Mouse (Mus musculus): ENCODE measurements at regions not wholly inside any gene's neighbourhood (a gene's known extent, or its start where the extent isn't known, plus 50 kb on each side); places are given as distances from the start of the nearest gene placed in this dataset.

GRCm38 (mm10) chr12:42147971-42148370 lies 661.7 kb upstream of the Lrrn3 start:
- no peak for ATAC-seq
- WGBS, result 88% methylated on average over 4 of the region's 4 CpGs
- no peak overlapping the region for H3K9ac ChIP-seq (ENCODE audit: low read length)
- DNase-seq (ENCODE audit: low spot score), result peak; percentile 8
- no peaks in the 10 kb centered on the region for H3K36me3 ChIP-seq (ENCODE audit: control insufficient read depth, insufficient read depth, low read length)
- H3K4me1 ChIP-seq (ENCODE audit: control insufficient read depth, insufficient read depth, low read length), result no peaks in the 10 kb centered on the region
- H3K9me3 ChIP-seq (replicated peaks; ENCODE audit: control insufficient read depth, low read length), result no peaks in the 10 kb centered on the region
- no peak overlapping the region for H3K27ac ChIP-seq (ENCODE audit: low read depth, low read length)
- no peaks in the 10 kb centered on the region for H3K27me3 ChIP-seq (replicated peaks; ENCODE audit: control insufficient read depth, insufficient read depth, low read length)
- H3K4me3 ChIP-seq (ENCODE audit: low read depth, low read length), result no peak overlapping the region
- no peak overlapping the region for H3K4me2 ChIP-seq (ENCODE audit: low read length)

- no peaks in the 10 kb centered on the region for H3K27me3 ChIP-seq (replicated peaks; ENCODE audit: control insufficient read depth, insufficient read depth, low read length)
- H3K27ac ChIP-seq (ENCODE audit: low read depth, low read length), result peak overlapping the region; percentile 44; the same call in 1 of the 2 replicates
- H3K9ac ChIP-seq (ENCODE audit: low read length), result no peak overlapping the region
- ATAC-seq (peak; percentile 76), DNase-seq (ENCODE audit: low spot score) (peak; percentile 26)
- no peak overlapping the region for H3K4me3 ChIP-seq (ENCODE audit: low read depth, low read length)
- H3K4me2 ChIP-seq (ENCODE audit: low read length), result no peak overlapping the region
- H3K4me1 ChIP-seq (ENCODE audit: control insufficient read depth, insufficient read depth, low read length), result peaks cover 10% of the 10 kb centered on the region
- WGBS, result 57% methylated on average over 3 of the region's 3 CpGs
- H3K36me3 ChIP-seq (ENCODE audit: control insufficient read depth, insufficient read depth, low read length), result no peaks in the 10 kb centered on the region
- peaks cover 5% of the 10 kb centered on the region; the same call in 1 of the 2 replicates for H3K9me3 ChIP-seq (replicated peaks; ENCODE audit: control insufficient read depth, low read length)
Observed at GRCm38 (mm10) chr12:42138694-42139442, 652.6 kb upstream of the Lrrn3 start.

- 42% methylated on average over 5 of the region's 5 CpGs for WGBS
- ATAC-seq, result peak; percentile 55; the same call in 1 of the 2 replicates
- H3K9me3 ChIP-seq (replicated peaks; ENCODE audit: control insufficient read depth, low read length), result peaks cover 5% of the 10 kb centered on the region; the same call in 1 of the 2 replicates
- H3K27me3 ChIP-seq (replicated peaks; ENCODE audit: control insufficient read depth, insufficient read depth, low read length), result no peaks in the 10 kb centered on the region
- H3K4me2 ChIP-seq (ENCODE audit: low read length), result no peak overlapping the region
- H3K4me3 ChIP-seq (ENCODE audit: low read depth, low read length), result no peak overlapping the region
- no peak overlapping the region for H3K9ac ChIP-seq (ENCODE audit: low read length)
- H3K27ac ChIP-seq (ENCODE audit: low read depth, low read length), result peak overlapping the region; percentile 44; the same call in 1 of the 2 replicates
- peaks cover 10% of the 10 kb centered on the region for H3K4me1 ChIP-seq (ENCODE audit: control insufficient read depth, insufficient read depth, low read length)
- DNase-seq (ENCODE audit: low spot score), result peak; percentile 40
- H3K36me3 ChIP-seq (ENCODE audit: control insufficient read depth, insufficient read depth, low read length), result no peaks in the 10 kb centered on the region
Observed at GRCm38 (mm10) chr12:42138177-42138576, 651.9 kb upstream of the Lrrn3 start.

- ATAC-seq (peak; percentile 83), DNase-seq (ENCODE audit: low spot score) (peak; percentile 90)
- no peak overlapping the region for H3K4me3 ChIP-seq (ENCODE audit: low read depth, low read length)
- peak overlapping the region; percentile 36; the same call in 1 of the 2 replicates for H3K27ac ChIP-seq (ENCODE audit: low read depth, low read length)
- H3K4me2 ChIP-seq (ENCODE audit: low read length), result no peak overlapping the region
- H3K9ac ChIP-seq (ENCODE audit: low read length), result no peak overlapping the region
- peaks cover 10% of the 10 kb centered on the region for H3K4me1 ChIP-seq (ENCODE audit: control insufficient read depth, insufficient read depth, low read length)
- H3K27me3 ChIP-seq (replicated peaks; ENCODE audit: control insufficient read depth, insufficient read depth, low read length), result no peaks in the 10 kb centered on the region
- H3K9me3 ChIP-seq (replicated peaks; ENCODE audit: control insufficient read depth, low read length), result peaks cover 5% of the 10 kb centered on the region; the same call in 1 of the 2 replicates
- H3K36me3 ChIP-seq (ENCODE audit: control insufficient read depth, insufficient read depth, low read length), result no peaks in the 10 kb centered on the region
- 5% methylated on average over 5 of the region's 5 CpGs for WGBS
Observed at GRCm38 (mm10) chr12:42137764-42138163, 651.5 kb upstream of the Lrrn3 start.

- Histone ChIP-seq H3K4me1 (ENCODE audit: control insufficient read depth, insufficient read depth, low read length) (no peaks in the 10 kb centered on the region), H3K9ac (ENCODE audit: low read length) (no peak overlapping the region), H3K9me3 (replicated peaks; ENCODE audit: control insufficient read depth, low read length) (no peaks in the 10 kb centered on the region), H3K36me3 (ENCODE audit: control insufficient read depth, insufficient read depth, low read length) (no peaks in the 10 kb centered on the region), H3K27me3 (replicated peaks; ENCODE audit: control insufficient read depth, insufficient read depth, low read length) (no peaks in the 10 kb centered on the region), H3K4me2 (ENCODE audit: low read length) (no peak overlapping the region), H3K27ac (ENCODE audit: low read depth, low read length) (no peak overlapping the region), H3K4me3 (ENCODE audit: low read depth, low read length) (no peak overlapping the region)
- DNase-seq (ENCODE audit: low spot score) (peak; percentile 46), ATAC-seq (no peak)
- WGBS, result 6% methylated on average over 1 of the region's 1 CpGs
Observed at GRCm38 (mm10) chr12:42100189-42100588, 614.0 kb upstream of the Lrrn3 start.

- DNase-seq (ENCODE audit: low spot score) (no peak), ATAC-seq (no peak)
- 83% methylated on average over 4 of the region's 4 CpGs for WGBS
Observed at GRCm38 (mm10) chr12:42070401-42070800, 584.2 kb upstream of the Lrrn3 start.

GRCm38 (mm10) chr12:42063745-42064144 lies 577.5 kb upstream of the Lrrn3 start:
- Histone ChIP-seq H3K9me3 (replicated peaks; ENCODE audit: control insufficient read depth, low read length) (no peaks in the 10 kb centered on the region), H3K27ac (ENCODE audit: low read depth, low read length) (no peak overlapping the region), H3K27me3 (replicated peaks; ENCODE audit: control insufficient read depth, insufficient read depth, low read length) (no peaks in the 10 kb centered on the region), H3K4me2 (ENCODE audit: low read length) (no peak overlapping the region), H3K36me3 (ENCODE audit: control insufficient read depth, insufficient read depth, low read length) (no peaks in the 10 kb centered on the region), H3K4me1 (ENCODE audit: control insufficient read depth, insufficient read depth, low read length) (no peaks in the 10 kb centered on the region), H3K9ac (ENCODE audit: low read length) (no peak overlapping the region), H3K4me3 (ENCODE audit: low read depth, low read length) (no peak overlapping the region)
- DNase-seq (ENCODE audit: low spot score) (no peak), ATAC-seq (no peak)

More at GRCm38 (mm10) chr12:42070401-42070800, 584.2 kb upstream of the Lrrn3 start:
- Histone ChIP-seq H3K4me3 (ENCODE audit: low read depth, low read length) (no peak overlapping the region), H3K4me1 (ENCODE audit: control insufficient read depth, insufficient read depth, low read length) (no peaks in the 10 kb centered on the region), H3K27me3 (replicated peaks; ENCODE audit: control insufficient read depth, insufficient read depth, low read length) (no peaks in the 10 kb centered on the region), H3K9ac (ENCODE audit: low read length) (no peak overlapping the region), H3K36me3 (ENCODE audit: control insufficient read depth, insufficient read depth, low read length) (no peaks in the 10 kb centered on the region), H3K9me3 (replicated peaks; ENCODE audit: control insufficient read depth, low read length) (no peaks in the 10 kb centered on the region), H3K27ac (ENCODE audit: low read depth, low read length) (no peak overlapping the region), H3K4me2 (ENCODE audit: low read length) (no peak overlapping the region)

- 70% methylated on average over 1 of the region's 1 CpGs for WGBS
- ATAC-seq, result no peak
- Histone ChIP-seq H3K36me3 (ENCODE audit: control insufficient read depth, insufficient read depth, low read length) (no peaks in the 10 kb centered on the region), H3K4me3 (ENCODE audit: low read depth, low read length) (no peak overlapping the region), H3K9ac (ENCODE audit: low read length) (no peak overlapping the region), H3K4me2 (ENCODE audit: low read length) (no peak overlapping the region), H3K27ac (ENCODE audit: low read depth, low read length) (no peak overlapping the region), H3K4me1 (ENCODE audit: control insufficient read depth, insufficient read depth, low read length) (no peaks in the 10 kb centered on the region), H3K27me3 (replicated peaks; ENCODE audit: control insufficient read depth, insufficient read depth, low read length) (no peaks in the 10 kb centered on the region), H3K9me3 (replicated peaks; ENCODE audit: control insufficient read depth, low read length) (no peaks in the 10 kb centered on the region)
- DNase-seq (ENCODE audit: low spot score), result no peak
Observed at GRCm38 (mm10) chr12:42049056-42049455, 562.8 kb upstream of the Lrrn3 start.

- no peak overlapping the region for H3K27ac ChIP-seq (ENCODE audit: low read depth, low read length)
- no peak overlapping the region for H3K4me2 ChIP-seq (ENCODE audit: low read length)
- no peaks in the 10 kb centered on the region for H3K36me3 ChIP-seq (ENCODE audit: control insufficient read depth, insufficient read depth, low read length)
- DNase-seq (ENCODE audit: low spot score) (no peak), ATAC-seq (no peak)
- no peaks in the 10 kb centered on the region for H3K27me3 ChIP-seq (replicated peaks; ENCODE audit: control insufficient read depth, insufficient read depth, low read length)
- H3K9me3 ChIP-seq (replicated peaks; ENCODE audit: control insufficient read depth, low read length), result no peaks in the 10 kb centered on the region
- H3K9ac ChIP-seq (ENCODE audit: low read length), result no peak overlapping the region
- WGBS, result 66% methylated on average over 2 of the region's 2 CpGs
- no peaks in the 10 kb centered on the region for H3K4me1 ChIP-seq (ENCODE audit: control insufficient read depth, insufficient read depth, low read length)
- H3K4me3 ChIP-seq (ENCODE audit: low read depth, low read length), result no peak overlapping the region
Observed at GRCm38 (mm10) chr12:42027874-42028273, 541.6 kb upstream of the Lrrn3 start.
